Mouse (Mus musculus): ENCODE results near the gene Krtap4-16. TPM values are rescaled to one million over a fixed set of nuclear protein-coding genes. Genes with fewer than 3 reads are reported as not detected.
"Not testable (repeated sequence)": the region's sequence is repeated elsewhere in the genome, so short reads cannot be mapped to it uniquely, and the experiment has no call there.

The Krtap4-16 gene
- total and polyA plus RNA-seq, 3 experiments: not detected

DNA sequence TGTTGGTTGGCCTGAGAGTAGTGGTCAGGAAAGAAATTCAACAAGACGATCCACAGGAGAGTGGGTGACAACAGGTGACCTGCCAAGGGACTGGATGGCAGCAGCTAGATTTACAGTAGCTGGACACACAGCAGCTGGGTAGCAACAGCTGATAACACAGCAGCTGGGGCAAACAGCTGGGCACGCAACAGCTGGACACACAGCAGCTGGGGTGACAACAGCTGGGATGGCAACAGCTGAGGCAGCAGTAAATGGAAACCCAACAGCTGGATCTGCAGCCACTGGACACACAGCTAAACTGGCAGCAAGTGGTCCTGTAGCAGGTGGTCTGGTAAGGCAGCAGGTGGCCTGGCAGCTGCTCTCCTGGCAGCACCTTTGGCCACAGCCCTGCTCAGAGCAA lies 4.7 kb downstream of the Krtap4-16 start:
- no peak for TF ChIP-seq TAL1 (conservative IDR thresholded peaks at IDR 0.05; ENCODE audit: low read depth, low read length)
- no peak for TF ChIP-seq GATA1 (IDR thresholded peaks at IDR 0.05; ENCODE audit: borderline replicate concordance, low read length)
- no peak for TF ChIP-seq POLR2AphosphoS5 (IDR thresholded peaks at IDR 0.05; ENCODE audit: insufficient replicate concordance, low read depth, low read length)
- TF ChIP-seq CTCF (IDR thresholded peaks at IDR 0.05; ENCODE audit: low read depth, low read length): no peak
- TF ChIP-seq GATA2 (IDR thresholded peaks at IDR 0.05; ENCODE audit: borderline replicate concordance, low read depth, low read length): no peak
- no peak for DNase-seq (ENCODE audit: low spot score)
- no peaks in the 10 kb centered on the region for H3K27me3 ChIP-seq (ENCODE audit: insufficient read depth, low read length)

DNA sequence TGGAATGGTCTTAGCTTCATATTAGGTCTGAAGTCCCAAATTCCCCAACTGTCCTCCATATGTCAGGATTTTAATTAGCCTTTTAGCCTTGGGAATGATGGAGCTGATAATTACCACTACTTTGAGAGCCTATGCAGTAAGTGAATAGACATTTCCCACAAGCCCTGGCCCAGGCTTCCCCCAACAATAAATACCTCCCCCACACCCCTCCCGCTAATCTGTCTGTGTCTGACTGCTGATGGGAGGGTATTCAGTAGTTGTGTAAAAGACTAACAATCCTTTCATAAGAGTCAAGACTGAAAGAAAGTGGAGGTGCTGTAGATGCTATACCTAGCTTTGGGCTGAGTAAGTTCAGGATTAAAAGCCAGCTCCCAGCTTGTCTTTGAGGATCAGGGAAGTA lies 9.2 kb downstream of the Krtap4-16 start:
- Histone ChIP-seq H3K4me3 (ENCODE audit: low read depth, low read length) (no peak overlapping the region), H3K9me3 (replicated peaks) (peaks cover 26% of the 10 kb centered on the region), H3K27me3 (ENCODE audit: insufficient read depth, low read length) (no peaks in the 10 kb centered on the region), H3K4me1 (ENCODE audit: insufficient read depth, low read depth, low read length) (no peaks in the 10 kb centered on the region), H3K36me3 (replicated peaks) (no peaks in the 10 kb centered on the region)
- ATAC-seq (ENCODE audit: extremely low read depth, insufficient number of reproducible peaks, low FRiP score, poor library complexity, severe bottlenecking) (no peak), DNase-seq (ENCODE audit: low spot score) (no peak)
- TF ChIP-seq TAL1 (conservative IDR thresholded peaks at IDR 0.05; ENCODE audit: low read depth, low read length) (no peak), GATA2 (IDR thresholded peaks at IDR 0.05; ENCODE audit: borderline replicate concordance, low read depth, low read length) (no peak), POLR2AphosphoS5 (IDR thresholded peaks at IDR 0.05; ENCODE audit: insufficient replicate concordance, low read depth, low read length) (no peak), GATA1 (IDR thresholded peaks at IDR 0.05; ENCODE audit: borderline replicate concordance, low read length) (no peak), CTCF (IDR thresholded peaks at IDR 0.05; ENCODE audit: low read depth, low read length) (no peak)

More for the DNA sequence above, 4.7 kb downstream of the Krtap4-16 start:
- Histone ChIP-seq H3K9me3 (replicated peaks) (peaks cover 18% of the 10 kb centered on the region), H3K4me3 (ENCODE audit: low read depth, low read length) (0 out of 2 replicates have a peak overlapping the region, but pooled peaks have one; percentile 4), H3K36me3 (replicated peaks) (no peaks in the 10 kb centered on the region), H3K4me1 (ENCODE audit: insufficient read depth, low read depth, low read length) (no peaks in the 10 kb centered on the region)
- ATAC-seq (ENCODE audit: extremely low read depth, insufficient number of reproducible peaks, low FRiP score, poor library complexity, severe bottlenecking): no peak

DNA sequence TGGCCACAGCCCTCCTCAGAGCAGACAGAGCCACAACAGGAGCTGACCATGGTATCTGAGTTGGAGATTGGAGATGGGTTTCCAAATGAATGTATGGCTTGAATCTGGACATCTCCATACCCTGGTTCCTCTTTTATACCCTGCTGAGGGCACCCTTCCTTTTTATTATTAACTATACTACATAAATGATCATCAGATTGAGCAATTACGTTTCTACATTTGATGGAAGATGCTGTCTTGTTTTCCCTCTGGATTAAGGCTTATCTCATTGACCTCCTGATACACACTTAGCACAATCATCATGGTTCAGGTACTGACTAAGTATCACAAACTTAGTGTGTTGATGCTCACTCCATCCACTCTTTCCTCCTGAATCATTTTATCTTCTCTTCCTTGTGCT lies 13.4 kb downstream of the Krtap4-16 start, which contains the start of gene 2300003K06Rik:
2300003K06Rik (minus strand) TSS at position 101 of the 400 bp plus-strand sequence.
- no peak for DNase-seq (ENCODE audit: low spot score)
- no peak for ATAC-seq (ENCODE audit: extremely low read depth, insufficient number of reproducible peaks, low FRiP score, poor library complexity, severe bottlenecking)
- no peaks in the 10 kb centered on the region for H3K27me3 ChIP-seq (ENCODE audit: insufficient read depth, low read length)
- H3K4me1 ChIP-seq (ENCODE audit: insufficient read depth, low read depth, low read length): no peaks in the 10 kb centered on the region
- peak within 1 kb of the TSS; percentile 11; the same call in 1 of the 2 replicates for H3K4me3 ChIP-seq (ENCODE audit: low read depth, low read length)
- H3K36me3 ChIP-seq (replicated peaks): no peaks in the 10 kb centered on the region
- no peak for TF ChIP-seq POLR2AphosphoS5 (IDR thresholded peaks at IDR 0.05; ENCODE audit: insufficient replicate concordance, low read depth, low read length)
- no peak for TF ChIP-seq GATA1 (IDR thresholded peaks at IDR 0.05; ENCODE audit: borderline replicate concordance, low read length)
- no peak for TF ChIP-seq CTCF (IDR thresholded peaks at IDR 0.05; ENCODE audit: low read depth, low read length)
- TF ChIP-seq TAL1 (conservative IDR thresholded peaks at IDR 0.05; ENCODE audit: low read depth, low read length): no peak
- TF ChIP-seq GATA2 (IDR thresholded peaks at IDR 0.05; ENCODE audit: borderline replicate concordance, low read depth, low read length): no peak
- H3K9me3 ChIP-seq (replicated peaks): peaks cover 22% of the 10 kb centered on the region

DNA sequence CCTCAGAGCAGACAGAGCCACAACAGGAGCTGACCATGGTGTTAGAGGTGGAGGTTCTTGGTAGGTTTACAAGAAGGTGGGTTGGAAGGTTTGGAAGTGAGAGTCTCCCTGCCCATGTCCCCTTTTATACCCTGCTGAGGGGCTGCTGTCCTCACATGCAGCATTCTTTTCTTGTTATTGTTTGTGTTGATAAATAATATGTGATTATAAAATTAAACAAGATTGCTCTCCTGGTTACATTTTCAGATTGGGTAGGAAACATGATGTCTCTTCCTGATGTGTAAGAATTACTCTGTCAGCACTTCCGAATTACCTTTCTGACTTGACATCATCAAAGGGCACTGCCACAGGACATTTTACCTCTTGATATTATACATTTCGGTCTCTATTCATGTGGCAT lies 35.8 kb downstream of the Krtap4-16 start, which contains the start of gene Gm11564:
Gm11564 (minus strand) TSS at position 101 of the 400 bp plus-strand sequence.
- Histone ChIP-seq H3K4me3 (ENCODE audit: low read depth, low read length) (peak within 1 kb of the TSS; percentile 10; the same call in 1 of the 2 replicates), H3K9me3 (replicated peaks) (peaks cover 11% of the 10 kb centered on the region)
- H3K36me3 ChIP-seq (replicated peaks); ATAC-seq (ENCODE audit: extremely low read depth, insufficient number of reproducible peaks, low FRiP score, poor library complexity, severe bottlenecking); H3K27me3 ChIP-seq (ENCODE audit: insufficient read depth, low read length); H3K4me1 ChIP-seq (ENCODE audit: insufficient read depth, low read depth, low read length); DNase-seq (ENCODE audit: low spot score): not testable (repeated sequence)

- not testable (repeated sequence) for H3K4me3 ChIP-seq (ENCODE audit: low read depth, low read length); H3K36me3 ChIP-seq (replicated peaks); DNase-seq (ENCODE audit: low spot score); H3K27me3 ChIP-seq (ENCODE audit: insufficient read depth, low read length); ATAC-seq (ENCODE audit: extremely low read depth, insufficient number of reproducible peaks, low FRiP score, poor library complexity, severe bottlenecking); H3K4me1 ChIP-seq (ENCODE audit: insufficient read depth, low read depth, low read length); H3K9me3 ChIP-seq (replicated peaks)
Measured at GRCm38 (mm10) chr11:99809792-99810191, 41.6 kb downstream of the Krtap4-16 start, which contains the start of gene Krtap4-13. Gene Krtap4-13 (minus strand): TSS chr11:99809892.

GRCm38 (mm10) chr11:99804346-99804745 lies 47.1 kb downstream of the Krtap4-16 start, which contains the start of gene Gm11554:
Gene Gm11554 (minus strand): TSS chr11:99804446.
- not testable (repeated sequence) for ATAC-seq (ENCODE audit: extremely low read depth, insufficient number of reproducible peaks, low FRiP score, poor library complexity, severe bottlenecking); H3K36me3 ChIP-seq (replicated peaks); H3K4me3 ChIP-seq (ENCODE audit: low read depth, low read length); DNase-seq (ENCODE audit: low spot score); H3K27me3 ChIP-seq (ENCODE audit: insufficient read depth, low read length); H3K4me1 ChIP-seq (ENCODE audit: insufficient read depth, low read depth, low read length); H3K9me3 ChIP-seq (replicated peaks)

Other genes starting within 250 kb of the Krtap4-16 start
Only the 20 nearest of the 38 such genes appear.
- gene Gm14180, start 117.3 kb downstream of the Krtap4-16 start, total RNA-seq (2014; fragmentation: Nextera tagmentation): not detected in 2 replicates
- not detected in 2 replicates for gene Gm14180, start 117.3 kb downstream of the Krtap4-16 start, total RNA-seq (2017)
- gene Gm14180, start 117.3 kb downstream of the Krtap4-16 start, polyA plus RNA-seq (2012): not detected in 2 replicates
- not detected in 2 replicates for gene Gm11595, start 78.7 kb downstream of the Krtap4-16 start, total RNA-seq (2014; fragmentation: Nextera tagmentation)
- 0.12 TPM in 1 of 2 replicates, not detected in the other for gene Gm11595, start 78.7 kb downstream of the Krtap4-16 start, total RNA-seq (2017)
- not detected in 2 replicates for gene Gm11595, start 78.7 kb downstream of the Krtap4-16 start, polyA plus RNA-seq (2012)
- gene Krtap4-8, start 70.9 kb downstream of the Krtap4-16 start, total RNA-seq (2014; fragmentation: Nextera tagmentation): not detected in 2 replicates
- gene Krtap4-8, start 70.9 kb downstream of the Krtap4-16 start, total RNA-seq (2017): 0.27 TPM in 1 of 2 replicates, not detected in the other
- gene Krtap4-8, start 70.9 kb downstream of the Krtap4-16 start, polyA plus RNA-seq (2012): not detected in 2 replicates
- gene Krtap4-9, start 66.4 kb downstream of the Krtap4-16 start, total RNA-seq (2014; fragmentation: Nextera tagmentation): not detected in 2 replicates
- not detected in 2 replicates for gene Krtap4-9, start 66.4 kb downstream of the Krtap4-16 start, total RNA-seq (2017)
- gene Krtap4-9, start 66.4 kb downstream of the Krtap4-16 start, polyA plus RNA-seq (2012): not detected in 2 replicates
- gene Gm11596, start 58.1 kb downstream of the Krtap4-16 start, total RNA-seq (2014; fragmentation: Nextera tagmentation): not detected in 2 replicates
- 0.12 TPM in 1 of 2 replicates, not detected in the other for gene Gm11596, start 58.1 kb downstream of the Krtap4-16 start, total RNA-seq (2017)
- not detected in 2 replicates for gene Gm11596, start 58.1 kb downstream of the Krtap4-16 start, polyA plus RNA-seq (2012)
- not detected in 2 replicates for gene Gm11569, start 52.7 kb downstream of the Krtap4-16 start, total RNA-seq (2014; fragmentation: Nextera tagmentation)
- gene Gm11569, start 52.7 kb downstream of the Krtap4-16 start, total RNA-seq (2017): not detected in 2 replicates
- not detected in 2 replicates for gene Gm11569, start 52.7 kb downstream of the Krtap4-16 start, polyA plus RNA-seq (2012)
- not detected in 2 replicates for gene Gm11554, start 47.2 kb downstream of the Krtap4-16 start, total RNA-seq (2014; fragmentation: Nextera tagmentation)
- gene Gm11554, start 47.2 kb downstream of the Krtap4-16 start, total RNA-seq (2017): not detected in 2 replicates
- not detected in 2 replicates for gene Gm11554, start 47.2 kb downstream of the Krtap4-16 start, polyA plus RNA-seq (2012)
- gene Krtap4-13, start 41.7 kb downstream of the Krtap4-16 start, total RNA-seq (2014; fragmentation: Nextera tagmentation): not detected in 2 replicates
- gene Krtap4-13, start 41.7 kb downstream of the Krtap4-16 start, total RNA-seq (2017): not detected in 2 replicates
- gene Krtap4-13, start 41.7 kb downstream of the Krtap4-16 start, polyA plus RNA-seq (2012): not detected in 2 replicates
- gene Gm11564, start 35.9 kb downstream of the Krtap4-16 start, total RNA-seq (2014; fragmentation: Nextera tagmentation): not detected in 2 replicates
- not detected in 2 replicates for gene Gm11564, start 35.9 kb downstream of the Krtap4-16 start, total RNA-seq (2017)
- not detected in 2 replicates for gene Gm11564, start 35.9 kb downstream of the Krtap4-16 start, polyA plus RNA-seq (2012)
- not detected in 2 replicates for gene 2300003K06Rik, start 13.5 kb downstream of the Krtap4-16 start, total RNA-seq (2014; fragmentation: Nextera tagmentation)
- gene 2300003K06Rik, start 13.5 kb downstream of the Krtap4-16 start, total RNA-seq (2017): not detected in 2 replicates
- gene 2300003K06Rik, start 13.5 kb downstream of the Krtap4-16 start, polyA plus RNA-seq (2012): not detected in 2 replicates
- not detected in 2 replicates for gene Gm11568, start 6.3 kb upstream of the Krtap4-16 start, total RNA-seq (2014; fragmentation: Nextera tagmentation)
- gene Gm11568, start 6.3 kb upstream of the Krtap4-16 start, total RNA-seq (2017): not detected in 2 replicates
- gene Gm11568, start 6.3 kb upstream of the Krtap4-16 start, polyA plus RNA-seq (2012): not detected in 2 replicates
- not detected in 2 replicates for gene Gm11559, start 12.9 kb upstream of the Krtap4-16 start, total RNA-seq (2014; fragmentation: Nextera tagmentation)
- gene Gm11559, start 12.9 kb upstream of the Krtap4-16 start, total RNA-seq (2017): 0.29 TPM in 1 of 2 replicates, not detected in the other
- gene Gm11559, start 12.9 kb upstream of the Krtap4-16 start, polyA plus RNA-seq (2012): not detected in 2 replicates
- gene Krtap9-1, start 21.8 kb upstream of the Krtap4-16 start, total RNA-seq (2014; fragmentation: Nextera tagmentation): not detected in 2 replicates
- not detected in 2 replicates for gene Krtap9-1, start 21.8 kb upstream of the Krtap4-16 start, total RNA-seq (2017)
- not detected in 2 replicates for gene Krtap9-1, start 21.8 kb upstream of the Krtap4-16 start, polyA plus RNA-seq (2012)
- gene Gm11567, start 27.6 kb upstream of the Krtap4-16 start, total RNA-seq (2014; fragmentation: Nextera tagmentation): not detected in 2 replicates
- not detected in 2 replicates for gene Gm11567, start 27.6 kb upstream of the Krtap4-16 start, total RNA-seq (2017)
- not detected in 2 replicates for gene Gm11567, start 27.6 kb upstream of the Krtap4-16 start, polyA plus RNA-seq (2012)
- gene Krtap31-1, start 56.3 kb upstream of the Krtap4-16 start, total RNA-seq (2014; fragmentation: Nextera tagmentation): not detected in 2 replicates
- gene Krtap31-1, start 56.3 kb upstream of the Krtap4-16 start, total RNA-seq (2017): 0.27 and 0.29 TPM in 2 replicates
- gene Krtap31-1, start 56.3 kb upstream of the Krtap4-16 start, polyA plus RNA-seq (2012): not detected in 2 replicates
- gene Gm11565, start 63.1 kb upstream of the Krtap4-16 start, total RNA-seq (2014; fragmentation: Nextera tagmentation): not detected in 2 replicates
- gene Gm11565, start 63.1 kb upstream of the Krtap4-16 start, total RNA-seq (2017): 0.16 and 0.23 TPM in 2 replicates
- gene Gm11565, start 63.1 kb upstream of the Krtap4-16 start, polyA plus RNA-seq (2012): not detected in 2 replicates
- gene Krtap31-2, start 84.7 kb upstream of the Krtap4-16 start, total RNA-seq (2014; fragmentation: Nextera tagmentation): not detected in 2 replicates
- not detected in 2 replicates for gene Krtap31-2, start 84.7 kb upstream of the Krtap4-16 start, total RNA-seq (2017)
- gene Krtap31-2, start 84.7 kb upstream of the Krtap4-16 start, polyA plus RNA-seq (2012): not detected in 2 replicates
- gene Krtap9-5, start 96.9 kb upstream of the Krtap4-16 start, total RNA-seq (2014; fragmentation: Nextera tagmentation): not detected in 2 replicates
- not detected in 2 replicates for gene Krtap9-5, start 96.9 kb upstream of the Krtap4-16 start, total RNA-seq (2017)
- gene Krtap9-5, start 96.9 kb upstream of the Krtap4-16 start, polyA plus RNA-seq (2012): not detected in 2 replicates
- gene Krtap29-1, start 127.4 kb upstream of the Krtap4-16 start, total RNA-seq (2014; fragmentation: Nextera tagmentation): not detected in 2 replicates
- gene Krtap29-1, start 127.4 kb upstream of the Krtap4-16 start, total RNA-seq (2017): not detected in 2 replicates
- not detected in 2 replicates for gene Krtap29-1, start 127.4 kb upstream of the Krtap4-16 start, polyA plus RNA-seq (2012)
- gene Krtap16-1, start 135.0 kb upstream of the Krtap4-16 start, total RNA-seq (2014; fragmentation: Nextera tagmentation): not detected in 2 replicates
- gene Krtap16-1, start 135.0 kb upstream of the Krtap4-16 start, total RNA-seq (2017): 0.06 and 0.11 TPM in 2 replicates
- gene Krtap16-1, start 135.0 kb upstream of the Krtap4-16 start, polyA plus RNA-seq (2012): not detected in 2 replicates